Mouse (Mus musculus) liver, embryonic 13.5 days (tissue): Measurements from ENCODE around the gene Gckr. TPM values are rescaled to one million over a fixed set of nuclear protein-coding genes. Genes with fewer than 3 reads are reported as not detected.
A peak's percentile ranks its signal among the peaks of the same experiment; 100 is the strongest.

Experiments
- ATAC-seq: fragments of 200-750 bp; cut with Nextera tagmentation; 2 replicates; pipeline ENCODE4 v1.8.0; 2017; ENCODE audit warnings: low read depth, mild to moderate bottlenecking, moderate number of reproducible peaks, moderate library complexity
- DNase-seq: peaks from one replicate; pipeline ENCODE4 v3.0.0; 2022
- H3K27ac ChIP-seq: fragments of 300-500 bp; sonication (generic); 2 replicates; pipeline ENCODE4 v1.5.1; 2015; ENCODE audit warnings: moderate library complexity, mild to moderate bottlenecking, inconsistent platforms
- H3K27me3 ChIP-seq: fragments of 300-500 bp; sonication (generic); 2 replicates; pipeline ENCODE4 v1.6.1; 2015; ENCODE audit warnings: mild to moderate bottlenecking, inconsistent platforms
- H3K36me3 ChIP-seq: fragments of 300-500 bp; sonication (generic); 2 replicates; pipeline ENCODE4 v1.6.1; 2015; ENCODE audit warnings: mild to moderate bottlenecking, inconsistent platforms
- H3K4me1 ChIP-seq: fragments of 300-500 bp; sonication (generic); replicated peaks from 2 replicates; pipeline ENCODE4 v1.6.1; 2015; ENCODE audit warnings: inconsistent platforms
- H3K4me2 ChIP-seq: fragments of 300-500 bp; sonication (generic); 2 replicates; pipeline ENCODE4 v1.6.1; 2015; ENCODE audit warnings: inconsistent platforms, mild to moderate bottlenecking, moderate library complexity
- H3K4me3 ChIP-seq: fragments of 300-500 bp; sonication (generic); replicated peaks from 2 replicates; pipeline ENCODE4 v1.5.1; 2015; ENCODE audit warnings: mild to moderate bottlenecking, inconsistent platforms
- H3K9ac ChIP-seq: fragments of 300-500 bp; sonication (generic); 2 replicates; pipeline ENCODE4 v1.6.1; 2015; ENCODE audit warnings: mild to moderate bottlenecking, inconsistent platforms
- H3K9me3 ChIP-seq: fragments of 300-500 bp; sonication (generic); replicated peaks from 2 replicates; pipeline ENCODE4 v1.6.1; 2016; ENCODE audit warnings: inconsistent platforms
- WGBS: fragments of 180-500 bp; shearing (Covaris S2); methylation state at CpG from one replicate; pipeline ENCODE4 v1.1.7; 2015; ENCODE audit not compliant: insufficient replicate concordance; 5-methylcytosine and 5-hydroxymethylcytosine counted together
- polyA plus RNA-seq: library from polyadenylated mRNA; unstranded; fragments of >200 nt; fragmentation: Nextera tagmentation; extraction: Ambion mirVana; gene quantifications from 2 replicates; pipeline ENCODE4 v1.2.1, GENCODE M21; 2015

The Gckr gene
- polyA plus RNA-seq, 1 experiment from 2014 or later, result 10.8 TPM

DNA sequence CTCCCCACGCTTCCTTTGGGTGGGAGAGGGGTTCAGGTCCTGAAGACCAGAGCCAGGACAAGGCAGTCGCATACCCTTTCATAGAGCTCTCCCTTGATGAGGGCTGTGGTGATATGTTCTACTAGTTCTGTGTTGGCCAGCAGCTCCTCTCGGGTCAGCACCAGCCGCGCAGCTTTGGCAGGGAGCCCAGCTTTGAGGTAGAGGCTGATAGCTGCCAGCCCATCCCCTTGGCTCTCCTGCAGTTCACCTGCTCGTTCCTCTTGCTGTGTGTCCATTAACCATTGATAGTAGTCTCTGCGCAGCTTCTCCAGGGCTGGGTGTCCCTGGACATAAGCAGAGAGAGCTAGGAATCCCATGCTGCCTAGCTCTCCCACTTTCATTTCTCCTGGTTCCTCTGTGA is 31.1 kb upstream of the Gckr start:
- H3K27me3 ChIP-seq, result no peaks in the 10 kb centered on the region
- 74% methylated on average over 7 of the region's 7 CpGs for WGBS
- no peak overlapping the region for H3K9ac ChIP-seq
- H3K4me2 ChIP-seq, result no peak overlapping the region
- no peaks in the 10 kb centered on the region for H3K4me1 ChIP-seq
- H3K36me3 ChIP-seq, result peaks cover 5% of the 10 kb centered on the region; the same call in 1 of the 2 replicates
- DNase-seq, result no peak
- no peak overlapping the region for H3K4me3 ChIP-seq
- no peak for ATAC-seq
- H3K27ac ChIP-seq, result no peak overlapping the region
- no peaks in the 10 kb centered on the region for H3K9me3 ChIP-seq

DNA sequence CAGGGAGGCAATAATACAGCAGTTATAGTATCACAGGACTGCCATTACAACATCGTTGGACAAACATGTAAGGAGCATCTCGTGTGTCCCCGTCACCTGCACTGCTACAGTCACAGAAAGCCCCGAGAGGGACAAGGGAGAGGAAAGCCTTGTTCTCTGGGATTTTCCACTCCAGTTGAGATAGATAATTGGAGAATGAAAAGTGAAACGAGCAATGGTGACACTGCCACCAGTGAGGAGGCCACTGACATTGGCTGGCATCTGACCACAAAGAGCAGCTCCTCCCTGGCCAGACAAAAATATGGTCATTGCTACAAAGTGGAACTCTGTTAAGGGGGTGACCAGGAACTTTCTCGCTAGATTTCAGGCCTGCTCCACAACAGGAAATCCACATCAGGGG is 29.6 kb upstream of the Gckr start:
- H3K9ac ChIP-seq, result no peak overlapping the region
- ATAC-seq, result no peak
- H3K4me2 ChIP-seq, result no peak overlapping the region
- no peaks in the 10 kb centered on the region for H3K4me1 ChIP-seq
- no peaks in the 10 kb centered on the region for H3K9me3 ChIP-seq
- no peak overlapping the region for H3K4me3 ChIP-seq
- no peak overlapping the region for H3K27ac ChIP-seq
- no peaks in the 10 kb centered on the region for H3K27me3 ChIP-seq
- peaks cover 5% of the 10 kb centered on the region; the same call in 1 of the 2 replicates for H3K36me3 ChIP-seq
- no peak for DNase-seq
- 59% methylated on average over 6 of the region's 6 CpGs for WGBS

DNA sequence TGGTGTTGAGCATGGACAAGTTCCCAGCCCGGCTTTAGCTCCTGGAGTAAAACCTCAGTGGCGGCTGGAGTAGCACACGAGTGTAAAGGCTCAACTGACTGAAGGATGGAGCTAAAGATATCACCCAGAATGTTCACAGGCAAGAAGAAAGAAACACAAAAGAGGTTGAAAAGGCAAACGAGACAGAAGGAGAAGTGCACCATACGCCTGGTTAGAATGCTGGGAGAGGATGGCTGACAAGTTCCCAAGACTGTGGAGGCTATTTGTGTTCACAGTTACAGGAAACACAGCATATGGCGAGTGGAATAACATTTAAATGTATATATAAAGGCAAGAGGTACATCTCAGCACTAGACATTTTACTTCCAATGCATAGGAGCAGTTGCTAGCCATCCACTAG is 24.2 kb upstream of the Gckr start:
- H3K4me2 ChIP-seq, result no peak overlapping the region
- H3K36me3 ChIP-seq, result peaks cover 5% of the 10 kb centered on the region; the same call in 1 of the 2 replicates
- H3K4me1 ChIP-seq, result no peaks in the 10 kb centered on the region
- whole genome bisulfite sequencing, result 69% methylated on average over 6 of the region's 6 CpGs
- ATAC-seq (no peak), DNase-seq (no peak)
- no peaks in the 10 kb centered on the region for H3K9me3 ChIP-seq
- no peaks in the 10 kb centered on the region for H3K27me3 ChIP-seq
- H3K9ac ChIP-seq, result no peak overlapping the region
- H3K27ac ChIP-seq, result no peak overlapping the region
- no peak overlapping the region for H3K4me3 ChIP-seq

DNA sequence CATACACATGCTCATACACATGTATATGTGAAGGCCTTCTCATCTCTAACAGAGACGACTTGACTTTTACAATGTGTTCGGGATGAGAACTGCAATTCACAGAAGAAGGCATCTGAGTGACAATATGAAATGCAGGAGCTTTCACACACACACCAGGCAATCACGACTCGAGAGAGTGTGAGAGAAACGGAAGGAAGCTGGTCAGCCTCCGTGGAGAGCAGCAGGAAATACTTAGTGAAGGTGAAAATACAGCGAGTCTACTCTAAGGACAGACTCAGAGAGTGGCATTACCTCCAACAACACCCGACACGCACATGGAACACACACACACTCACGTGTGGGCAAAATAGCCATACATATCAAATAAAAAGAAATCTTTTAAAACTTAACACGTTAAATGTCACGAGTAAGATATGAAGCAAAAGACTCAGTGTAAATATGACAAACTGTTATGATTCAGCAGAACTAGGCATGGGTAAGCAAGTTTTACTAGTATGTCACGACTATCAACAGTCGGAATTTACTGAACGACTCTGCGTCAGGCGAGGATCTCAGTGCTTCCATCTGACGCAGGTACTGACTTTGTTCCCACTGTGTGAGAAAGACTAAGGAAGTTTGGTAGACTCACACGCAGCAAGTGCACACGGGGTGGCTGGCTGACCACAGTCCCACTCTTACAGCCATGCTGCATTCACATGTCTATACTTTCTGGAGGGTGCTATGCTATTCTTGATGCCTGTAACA is 17.8 kb upstream of the Gckr start:
- DNase-seq, result no peak
- no peak overlapping the region for H3K4me2 ChIP-seq
- H3K4me3 ChIP-seq, result no peak overlapping the region
- no peaks in the 10 kb centered on the region for H3K9me3 ChIP-seq
- H3K9ac ChIP-seq, result no peak overlapping the region
- WGBS, result 64% methylated on average over 20 of the region's 20 CpGs
- no peaks in the 10 kb centered on the region for H3K27me3 ChIP-seq
- H3K4me1 ChIP-seq, result no peaks in the 10 kb centered on the region
- ATAC-seq, result no peak
- no peak overlapping the region for H3K27ac ChIP-seq
- H3K36me3 ChIP-seq, result peaks cover 8% of the 10 kb centered on the region; the same call in 1 of the 2 replicates

DNA sequence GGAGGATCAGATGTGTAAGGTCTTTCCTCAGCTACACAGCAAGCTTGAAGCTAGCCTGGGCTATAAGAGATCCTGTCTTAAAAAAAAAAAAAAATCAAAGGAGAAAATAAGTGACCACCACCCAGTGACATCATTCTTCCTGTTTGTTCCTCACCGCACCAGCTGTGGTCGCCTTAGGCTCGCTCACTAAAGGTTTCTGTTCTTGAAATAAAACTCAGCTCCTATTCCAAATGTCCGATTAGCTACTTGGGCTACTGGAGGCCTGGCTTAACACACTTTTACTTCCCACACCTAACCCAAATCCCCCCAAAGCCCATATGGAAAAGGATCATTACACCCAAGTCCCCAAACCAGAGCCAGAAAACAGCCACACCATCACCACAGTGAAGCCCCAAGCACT is 9.0 kb upstream of the Gckr start:
- H3K4me1 ChIP-seq, result peaks cover 30% of the 10 kb centered on the region
- peaks cover 8% of the 10 kb centered on the region; the same call in 1 of the 2 replicates for H3K36me3 ChIP-seq
- ATAC-seq (no peak), DNase-seq (no peak)
- H3K4me3 ChIP-seq, result no peak overlapping the region
- no peak overlapping the region for H3K9ac ChIP-seq
- 40% methylated on average over 4 of the region's 4 CpGs for WGBS
- no peaks in the 10 kb centered on the region for H3K9me3 ChIP-seq
- no peak overlapping the region for H3K27ac ChIP-seq
- no peak overlapping the region for H3K4me2 ChIP-seq
- H3K27me3 ChIP-seq, result no peaks in the 10 kb centered on the region

DNA sequence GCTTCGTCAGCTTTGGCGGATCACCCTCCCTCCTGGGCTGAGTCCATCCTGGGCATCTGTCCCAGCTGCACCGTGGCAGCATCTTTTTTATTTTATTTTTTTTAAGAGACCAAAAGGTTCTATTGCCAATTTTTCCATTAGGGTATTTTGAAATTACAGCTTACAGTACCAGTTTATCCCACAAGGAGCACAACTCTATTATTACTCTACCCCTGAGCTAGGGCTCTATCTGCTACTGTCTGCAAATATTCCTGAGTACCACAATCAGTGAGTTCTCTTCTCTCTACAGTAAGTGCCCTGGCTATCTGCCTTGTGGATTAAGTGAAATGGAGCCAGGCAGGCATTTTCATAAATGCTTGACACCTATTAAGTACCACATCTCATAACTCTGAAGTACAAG is 8.6 kb upstream of the Gckr start:
- 67% methylated on average over 3 of the region's 3 CpGs for WGBS
- DNase-seq (no peak), ATAC-seq (no peak)
- Histone ChIP-seq H3K9me3 (no peaks in the 10 kb centered on the region), H3K27me3 (peaks cover 2% of the 10 kb centered on the region; the same call in 1 of the 2 replicates), H3K4me1 (peaks cover 30% of the 10 kb centered on the region), H3K4me3 (no peak overlapping the region), H3K4me2 (no peak overlapping the region), H3K9ac (no peak overlapping the region), H3K27ac (no peak overlapping the region), H3K36me3 (peaks cover 8% of the 10 kb centered on the region; the same call in 1 of the 2 replicates)

DNA sequence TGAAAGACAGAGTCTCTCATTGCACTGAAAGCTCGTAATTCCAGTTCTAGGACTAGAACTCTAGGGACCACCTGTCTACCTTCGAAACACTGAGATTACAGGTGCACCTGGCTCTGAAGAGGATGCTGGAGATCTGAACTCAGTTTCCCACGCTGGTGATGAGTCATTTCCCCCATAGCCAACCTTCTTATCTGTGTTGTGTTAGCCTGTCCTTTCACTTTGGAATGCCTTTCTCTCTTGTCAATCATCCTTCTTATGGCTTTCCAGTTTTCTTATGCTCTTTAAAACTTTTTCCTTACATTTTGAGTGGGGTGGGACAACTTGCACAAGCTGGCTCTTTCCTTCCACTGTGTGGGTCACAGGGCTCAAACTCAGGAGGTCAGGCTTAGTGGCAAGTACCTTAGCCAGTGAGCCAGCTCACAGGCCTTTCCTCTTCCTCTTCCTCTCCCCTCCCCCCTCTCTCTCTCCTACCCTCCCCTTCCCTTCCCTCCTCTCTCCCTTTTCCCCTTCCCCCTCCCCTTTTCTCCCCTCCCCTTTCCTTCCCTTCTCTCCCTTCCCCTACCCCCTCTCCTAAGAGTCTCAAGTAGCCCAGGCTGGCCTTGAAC is 7.5 kb upstream of the Gckr start:
- peak overlapping the region; percentile 43; the same call in 1 of the 2 replicates for H3K27ac ChIP-seq

DNA sequence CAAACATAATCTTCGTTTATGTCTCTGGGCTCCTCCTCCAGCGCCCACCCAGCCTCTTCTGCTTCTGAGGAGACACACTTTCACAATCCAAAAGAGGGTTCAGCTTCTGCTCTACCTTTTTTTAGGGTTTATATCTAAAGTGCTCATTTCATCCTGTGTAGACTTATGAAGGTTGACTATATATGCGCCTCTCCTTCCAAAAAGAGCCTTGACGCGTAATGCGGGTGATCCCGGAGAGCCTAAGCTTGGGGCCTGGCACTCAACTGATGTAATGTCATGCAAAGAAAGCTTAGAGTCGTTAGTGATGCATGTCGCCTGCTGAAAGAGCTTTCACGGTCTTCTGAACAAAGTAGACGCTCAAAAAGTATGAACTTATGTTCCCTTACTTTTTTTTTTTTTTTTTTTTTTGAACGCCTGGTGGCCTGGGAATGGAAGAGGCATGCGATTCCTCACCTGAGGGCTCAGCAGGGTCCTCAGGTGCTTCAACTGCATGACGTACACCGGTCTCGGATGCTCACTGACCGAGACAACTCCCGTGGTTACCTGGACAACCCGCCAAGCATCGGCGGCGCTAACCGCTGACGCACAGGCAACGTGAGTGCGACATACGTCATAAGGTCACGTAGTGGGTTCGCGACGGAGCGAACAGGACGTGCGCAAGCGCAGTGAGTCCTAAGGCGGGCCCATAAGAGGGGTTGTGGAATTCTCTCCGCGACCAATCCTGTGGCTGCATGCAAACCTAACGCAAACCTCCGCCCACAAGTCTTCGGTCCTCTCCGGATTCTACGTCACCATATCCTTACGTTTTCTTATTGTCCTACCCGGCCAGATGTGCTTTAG is 6.5 kb upstream of the Gckr start, which contains the start of gene Ift172:
Gene Ift172 (minus strand): TSS at position 596 of the 840 bp plus-strand sequence.
- DNase-seq (peak; percentile 94), ATAC-seq (peak; percentile 96)
- H3K4me1 ChIP-seq, result peaks cover 38% of the 10 kb centered on the region
- H3K4me3 ChIP-seq, result peak within 1 kb of the TSS; percentile 64
- peak within 1 kb of the TSS; percentile 73 for H3K9ac ChIP-seq
- peak within 1 kb of the TSS; percentile 76 for H3K27ac ChIP-seq
- peak within 1 kb of the TSS; percentile 86 for H3K4me2 ChIP-seq
- H3K9me3 ChIP-seq, result no peaks in the 10 kb centered on the region
- H3K36me3 ChIP-seq, result peaks cover 2% of the 10 kb centered on the region; the same call in 1 of the 2 replicates
- peaks cover 22% of the 10 kb centered on the region for H3K27me3 ChIP-seq
- 3% methylated on average over 45 of the region's 45 CpGs for WGBS

More for the DNA sequence above, 7.5 kb upstream of the Gckr start:
- no peak for DNase-seq
- Histone ChIP-seq H3K9me3 (no peaks in the 10 kb centered on the region), H3K27me3 (peaks cover 12% of the 10 kb centered on the region), H3K4me2 (peak overlapping the region; percentile 86), H3K4me3 (no peak overlapping the region), H3K4me1 (peaks cover 30% of the 10 kb centered on the region), H3K36me3 (peaks cover 7% of the 10 kb centered on the region; the same call in 1 of the 2 replicates), H3K9ac (peak overlapping the region; percentile 73; the same call in 1 of the 2 replicates)
- WGBS, result 36% methylated on average over 3 of the region's 3 CpGs
- no peak for ATAC-seq

DNA sequence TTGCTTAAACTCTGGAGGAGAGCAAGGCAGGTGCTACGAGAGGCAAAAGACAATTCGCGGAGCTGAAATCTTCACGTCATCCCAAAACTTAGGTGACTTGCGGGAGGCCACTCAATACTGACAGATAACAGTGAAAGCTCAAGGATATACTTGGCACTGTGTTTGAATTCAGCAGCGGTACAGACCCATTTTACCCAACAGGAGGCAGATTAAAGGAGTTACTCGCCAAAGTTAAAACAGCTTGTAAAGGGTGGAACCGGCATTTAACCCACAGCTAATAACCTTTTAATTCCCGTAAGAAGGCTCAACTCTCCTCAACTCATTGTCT is 5.9 kb upstream of the Gckr start:
- 8% methylated on average over 9 of the region's 9 CpGs for WGBS
- Histone ChIP-seq H3K27ac (peak overlapping the region; percentile 76), H3K4me3 (peak overlapping the region; percentile 64), H3K4me2 (peak overlapping the region; percentile 86), H3K4me1 (peaks cover 41% of the 10 kb centered on the region), H3K9me3 (no peaks in the 10 kb centered on the region), H3K36me3 (peaks cover 2% of the 10 kb centered on the region; the same call in 1 of the 2 replicates), H3K27me3 (peaks cover 28% of the 10 kb centered on the region), H3K9ac (peak overlapping the region; percentile 73)
- ATAC-seq, result no peak; the same call in 1 of the 2 replicates
- no peak for DNase-seq

DNA sequence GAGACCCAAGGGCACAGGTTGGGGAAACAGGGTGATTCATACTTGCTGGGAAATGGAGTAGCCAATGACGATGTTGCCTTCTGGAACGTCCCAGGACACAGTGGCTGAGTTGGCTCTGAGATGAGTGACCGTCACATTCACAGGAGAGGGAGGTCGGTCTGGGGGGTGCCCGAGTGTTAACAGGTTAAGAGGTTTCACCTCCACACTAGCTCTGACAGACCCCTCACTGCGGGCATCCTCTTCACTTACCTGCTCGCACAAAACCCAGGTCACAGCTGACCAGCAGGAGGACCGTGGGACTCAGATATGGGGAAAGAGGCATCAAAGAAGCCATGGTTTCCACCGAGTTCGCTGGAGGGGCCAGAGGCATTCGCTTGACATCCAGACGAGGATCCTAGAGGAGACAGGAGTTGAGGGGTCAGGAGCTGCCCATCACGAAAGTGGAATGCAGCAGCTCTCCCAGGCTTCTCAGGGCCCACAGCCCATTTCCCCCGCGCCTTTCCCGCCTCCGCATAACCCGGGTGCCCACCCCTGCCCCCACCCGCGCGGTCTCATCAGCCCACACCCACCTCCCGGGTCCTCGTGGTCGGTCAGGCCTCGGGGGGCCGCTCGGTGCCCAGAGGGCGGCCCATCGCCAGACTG is 2.2 kb upstream of the Gckr start:
- DNase-seq, result no peak
- Histone ChIP-seq H3K4me2 (peak overlapping the region; percentile 78), H3K4me1 (peaks cover 33% of the 10 kb centered on the region), H3K9me3 (no peaks in the 10 kb centered on the region), H3K27me3 (peaks cover 54% of the 10 kb centered on the region), H3K9ac (peak overlapping the region; percentile 70), H3K36me3 (peaks cover 2% of the 10 kb centered on the region; the same call in 1 of the 2 replicates), H3K27ac (no peak overlapping the region), H3K4me3 (peak overlapping the region; percentile 63)
- 10% methylated on average over 29 of the region's 29 CpGs for WGBS
- no peak for ATAC-seq
